Mouse (Mus musculus): ENCODE data around the gene Gm49369. TPM values are rescaled to one million over a fixed set of nuclear protein-coding genes. Genes with fewer than 3 reads are reported as not detected.
"Not testable (repeated sequence)": the region's sequence is repeated elsewhere in the genome, so short reads cannot be mapped to it uniquely, and the experiment has no call there.

The Gm49369 gene
- polyA plus RNA-seq, 1 experiment from 2014 or later, result not detected

GRCm38 (mm10) chr7:142347542-142347941 is 34.9 kb downstream of the Gm49369 start:
- no peak overlapping the region for H3K4me2 ChIP-seq (replicated peaks)
- no peaks in the 10 kb centered on the region for H3K36me3 ChIP-seq (replicated peaks; ENCODE audit: control insufficient read depth, insufficient read depth)
- DNase-seq (ENCODE audit: low spot score) (no peak), ATAC-seq (ENCODE audit: low FRiP score) (no peak)
- H3K9ac ChIP-seq, result no peak overlapping the region
- H3K4me3 ChIP-seq (replicated peaks; ENCODE audit: low read length), result no peak overlapping the region
- H3K9me3 ChIP-seq (ENCODE audit: control insufficient read depth, low read length), result no peaks in the 10 kb centered on the region
- H3K27me3 ChIP-seq (ENCODE audit: control insufficient read depth, insufficient read depth, low read length), result no peaks in the 10 kb centered on the region
- 76% methylated on average over 4 of the region's 4 CpGs for WGBS
- H3K27ac ChIP-seq, result no peak overlapping the region
- H3K4me1 ChIP-seq (replicated peaks; ENCODE audit: control insufficient read depth, insufficient read depth, low read length), result peaks cover 6% of the 10 kb centered on the region; the same call in 1 of the 2 replicates

DNA sequence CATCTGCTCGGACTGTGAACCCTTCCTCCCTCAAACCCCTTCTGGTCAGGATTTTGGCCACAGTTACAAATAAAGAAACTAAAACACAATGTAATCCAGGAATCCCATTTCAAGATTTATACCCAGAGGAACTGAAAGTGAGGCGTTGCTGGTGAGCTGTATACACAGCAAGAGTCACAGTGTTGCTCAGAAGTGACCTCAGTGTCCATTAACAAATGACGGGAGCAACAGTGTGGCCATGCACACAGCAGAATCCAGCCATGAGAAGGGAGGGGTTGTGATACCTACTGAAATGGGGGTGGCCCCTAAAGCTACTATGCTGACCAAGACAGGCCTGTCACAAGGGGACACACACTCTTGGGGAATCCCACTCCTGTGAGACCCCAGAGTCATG is 40.2 kb downstream of the Gm49369 start:
- Histone ChIP-seq H3K9me3 (ENCODE audit: control insufficient read depth, low read length) (no peaks in the 10 kb centered on the region), H3K27me3 (ENCODE audit: control insufficient read depth, insufficient read depth, low read length) (no peaks in the 10 kb centered on the region), H3K9ac (no peak overlapping the region), H3K36me3 (replicated peaks; ENCODE audit: control insufficient read depth, insufficient read depth) (no peaks in the 10 kb centered on the region), H3K4me1 (replicated peaks; ENCODE audit: control insufficient read depth, insufficient read depth, low read length) (no peaks in the 10 kb centered on the region), H3K4me2 (replicated peaks) (no peak overlapping the region), H3K4me3 (replicated peaks; ENCODE audit: low read length) (no peak overlapping the region), H3K27ac (no peak overlapping the region)
- 85% methylated on average over 3 of the region's 3 CpGs for WGBS
- ATAC-seq (ENCODE audit: low FRiP score), result no peak
- DNase-seq (ENCODE audit: low spot score), result no peak

DNA sequence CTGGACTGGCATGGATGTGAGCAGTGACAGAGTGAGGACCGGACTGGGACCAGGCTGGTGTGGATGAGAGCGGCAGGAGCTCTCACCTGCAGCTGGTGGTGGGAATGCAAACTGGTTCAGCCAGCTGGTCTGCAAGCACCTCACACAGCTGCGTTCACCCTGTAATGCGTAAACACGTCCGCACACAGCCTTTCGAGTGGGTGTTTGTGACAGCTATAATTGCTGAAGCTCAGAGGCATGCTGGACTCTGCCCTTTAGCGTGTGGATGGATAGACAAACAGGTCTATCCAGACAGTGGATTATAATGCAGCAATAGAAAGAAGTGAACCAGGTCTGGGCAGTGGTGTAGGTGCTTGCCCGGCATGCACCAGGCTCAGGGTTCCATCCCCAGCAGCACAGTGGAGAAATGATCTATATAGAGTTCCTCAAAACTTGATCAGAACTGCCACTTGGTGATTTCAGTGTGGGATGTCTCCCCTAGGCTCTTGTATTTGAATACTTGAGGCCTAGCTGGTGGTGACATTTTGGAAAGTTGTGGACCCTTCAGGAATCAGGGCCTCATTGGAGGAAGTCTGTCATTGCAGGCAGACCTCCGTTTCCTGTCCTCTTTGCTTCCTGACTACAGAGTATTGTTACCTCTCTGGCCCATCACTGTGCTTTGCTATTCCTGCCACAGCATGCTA is 40.8 kb downstream of the Gm49369 start:
- H3K4me3 ChIP-seq (replicated peaks; ENCODE audit: low read length), result no peak overlapping the region
- no peaks in the 10 kb centered on the region for H3K9me3 ChIP-seq (ENCODE audit: control insufficient read depth, low read length)
- no peaks in the 10 kb centered on the region for H3K27me3 ChIP-seq (ENCODE audit: control insufficient read depth, insufficient read depth, low read length)
- no peak overlapping the region for H3K9ac ChIP-seq
- no peak overlapping the region for H3K27ac ChIP-seq
- no peaks in the 10 kb centered on the region for H3K36me3 ChIP-seq (replicated peaks; ENCODE audit: control insufficient read depth, insufficient read depth)
- 83% methylated on average over 10 of the region's 10 CpGs for WGBS
- ATAC-seq (ENCODE audit: low FRiP score) (no peak), DNase-seq (ENCODE audit: low spot score) (no peak)
- H3K4me1 ChIP-seq (replicated peaks; ENCODE audit: control insufficient read depth, insufficient read depth, low read length), result no peaks in the 10 kb centered on the region
- H3K4me2 ChIP-seq (replicated peaks), result no peak overlapping the region

DNA sequence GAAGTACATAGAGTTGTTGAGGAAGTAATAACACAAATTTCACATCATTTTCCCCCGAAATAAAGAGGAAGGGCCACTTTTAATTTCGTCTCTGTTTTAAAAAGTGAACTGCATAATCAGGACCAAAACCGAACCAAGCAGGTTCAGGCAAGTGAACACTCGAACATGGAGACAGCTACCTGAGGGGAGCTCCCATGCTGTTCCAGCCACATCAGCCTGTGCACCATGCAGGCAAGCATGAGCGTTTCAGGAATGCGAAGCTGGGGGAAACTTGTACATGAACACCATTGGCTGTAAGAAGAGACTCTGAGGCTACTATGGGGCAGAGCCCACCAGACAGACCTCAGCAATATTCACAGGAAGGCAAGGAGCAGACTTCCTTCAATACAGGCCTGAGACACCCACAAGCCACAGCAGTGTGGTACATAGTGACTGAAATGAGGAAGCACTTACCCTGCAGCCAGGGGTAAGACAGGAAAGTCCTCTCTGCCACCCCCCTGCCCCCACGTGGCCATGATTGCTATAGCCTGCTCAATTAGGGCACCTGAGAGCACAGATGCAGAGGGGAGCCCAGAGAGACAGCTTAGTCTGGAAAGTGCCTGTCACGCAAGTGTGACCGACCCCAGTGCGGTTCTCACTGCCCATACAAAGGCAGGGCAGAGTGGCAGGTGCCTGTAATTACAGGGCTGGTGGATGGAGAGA is 42.0 kb downstream of the Gm49369 start:
- no peaks in the 10 kb centered on the region for H3K9me3 ChIP-seq (ENCODE audit: control insufficient read depth, low read length)

GRCm38 (mm10) chr7:142335151-142335550 is 47.3 kb downstream of the Gm49369 start:
- no peak overlapping the region for H3K4me3 ChIP-seq (replicated peaks; ENCODE audit: low read length)
- H3K9ac ChIP-seq, result no peak overlapping the region
- H3K9me3 ChIP-seq (ENCODE audit: control insufficient read depth, low read length), result no peaks in the 10 kb centered on the region
- 68% methylated on average over 8 of the region's 8 CpGs for WGBS
- no peaks in the 10 kb centered on the region for H3K27me3 ChIP-seq (ENCODE audit: control insufficient read depth, insufficient read depth, low read length)
- H3K4me2 ChIP-seq (replicated peaks), result no peak overlapping the region
- H3K36me3 ChIP-seq (replicated peaks; ENCODE audit: control insufficient read depth, insufficient read depth), result no peaks in the 10 kb centered on the region
- H3K27ac ChIP-seq, result no peak overlapping the region
- ATAC-seq (ENCODE audit: low FRiP score), result no peak
- no peak for DNase-seq (ENCODE audit: low spot score)
- no peaks in the 10 kb centered on the region for H3K4me1 ChIP-seq (replicated peaks; ENCODE audit: control insufficient read depth, insufficient read depth, low read length)

More for the DNA sequence above, 42.0 kb downstream of the Gm49369 start:
- 60% methylated on average over 10 of the region's 10 CpGs for WGBS
- H3K4me1 ChIP-seq (replicated peaks; ENCODE audit: control insufficient read depth, insufficient read depth, low read length), result no peaks in the 10 kb centered on the region
- H3K4me3 ChIP-seq (replicated peaks; ENCODE audit: low read length), result no peak overlapping the region
- H3K36me3 ChIP-seq (replicated peaks; ENCODE audit: control insufficient read depth, insufficient read depth), result no peaks in the 10 kb centered on the region
- no peak overlapping the region for H3K4me2 ChIP-seq (replicated peaks)
- no peak overlapping the region for H3K9ac ChIP-seq
- no peak overlapping the region for H3K27ac ChIP-seq
- no peak for DNase-seq (ENCODE audit: low spot score)
- no peaks in the 10 kb centered on the region for H3K27me3 ChIP-seq (ENCODE audit: control insufficient read depth, insufficient read depth, low read length)
- no peak for ATAC-seq (ENCODE audit: low FRiP score)

DNA sequence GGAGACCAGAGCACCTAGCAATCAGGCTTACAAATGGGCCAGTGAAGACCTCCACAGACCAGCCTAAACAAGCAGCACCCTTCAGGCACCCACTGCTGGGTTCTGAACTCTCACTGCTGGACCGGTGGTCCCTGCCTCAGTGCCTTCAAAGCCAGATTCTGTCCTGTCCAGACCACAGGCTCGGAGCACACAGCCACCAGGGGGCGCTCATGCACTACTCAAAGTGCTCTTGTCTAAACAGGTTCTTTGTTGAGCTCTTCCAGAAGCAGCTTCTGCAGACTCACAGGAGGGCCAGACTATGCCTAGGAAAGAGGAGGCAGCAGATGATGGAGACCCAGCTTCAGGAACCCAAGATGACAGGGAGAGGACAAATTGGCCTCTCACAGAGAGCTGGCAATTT is 48.2 kb downstream of the Gm49369 start:
- ATAC-seq (ENCODE audit: low FRiP score), result peak; percentile 89
- Histone ChIP-seq H3K9ac (no peak overlapping the region), H3K27me3 (ENCODE audit: control insufficient read depth, insufficient read depth, low read length) (no peaks in the 10 kb centered on the region)

GRCm38 (mm10) chr7:142332741-142333140 is 49.7 kb downstream of the Gm49369 start:
- H3K4me2 ChIP-seq (replicated peaks); H3K27me3 ChIP-seq (ENCODE audit: control insufficient read depth, insufficient read depth, low read length); DNase-seq (ENCODE audit: low spot score); H3K27ac ChIP-seq; H3K9me3 ChIP-seq (ENCODE audit: control insufficient read depth, low read length); H3K4me3 ChIP-seq (replicated peaks; ENCODE audit: low read length); H3K4me1 ChIP-seq (replicated peaks; ENCODE audit: control insufficient read depth, insufficient read depth, low read length); H3K9ac ChIP-seq; ATAC-seq (ENCODE audit: low FRiP score); H3K36me3 ChIP-seq (replicated peaks; ENCODE audit: control insufficient read depth, insufficient read depth): not testable (repeated sequence)
- 94% methylated on average over 2 of the region's 9 CpGs for WGBS

More for the DNA sequence above, 48.2 kb downstream of the Gm49369 start:
- DNase-seq (ENCODE audit: low spot score), result peak; percentile 96
- H3K4me2 ChIP-seq (replicated peaks), result no peak overlapping the region
- H3K4me1 ChIP-seq (replicated peaks; ENCODE audit: control insufficient read depth, insufficient read depth, low read length), result no peaks in the 10 kb centered on the region
- no peaks in the 10 kb centered on the region for H3K36me3 ChIP-seq (replicated peaks; ENCODE audit: control insufficient read depth, insufficient read depth)
- no peak overlapping the region for H3K4me3 ChIP-seq (replicated peaks; ENCODE audit: low read length)
- no peak overlapping the region for H3K27ac ChIP-seq
- no peaks in the 10 kb centered on the region for H3K9me3 ChIP-seq (ENCODE audit: control insufficient read depth, low read length)
- WGBS, result 5% methylated on average over 3 of the region's 3 CpGs

DNA sequence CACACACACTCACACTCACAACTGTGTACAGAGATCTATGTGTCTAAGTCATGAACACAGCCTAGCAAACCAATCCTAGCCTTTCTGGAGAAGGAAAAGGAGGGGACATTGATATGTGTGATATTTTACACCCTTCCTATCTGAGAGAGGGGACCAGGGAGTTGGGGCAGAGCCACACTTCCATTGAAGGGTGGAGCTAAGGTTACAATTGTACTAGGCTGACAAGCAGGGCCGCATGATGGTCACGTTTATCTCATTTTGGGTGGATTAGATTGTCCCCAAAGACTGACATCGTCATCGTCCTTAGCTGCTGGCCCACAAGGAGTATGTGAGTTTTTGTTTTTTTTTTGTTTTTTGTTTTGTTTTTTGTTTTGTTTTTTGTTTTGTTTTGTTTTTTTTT is 51.2 kb downstream of the Gm49369 start:
- WGBS, result 84% methylated on average over 4 of the region's 4 CpGs
- Histone ChIP-seq H3K4me3 (replicated peaks; ENCODE audit: low read length) (no peak overlapping the region), H3K4me2 (replicated peaks) (no peak overlapping the region), H3K9me3 (ENCODE audit: control insufficient read depth, low read length) (no peaks in the 10 kb centered on the region), H3K9ac (no peak overlapping the region), H3K36me3 (replicated peaks; ENCODE audit: control insufficient read depth, insufficient read depth) (no peaks in the 10 kb centered on the region), H3K27me3 (ENCODE audit: control insufficient read depth, insufficient read depth, low read length) (no peaks in the 10 kb centered on the region), H3K27ac (no peak overlapping the region), H3K4me1 (replicated peaks; ENCODE audit: control insufficient read depth, insufficient read depth, low read length) (no peaks in the 10 kb centered on the region)
- no peak for DNase-seq (ENCODE audit: low spot score)
- ATAC-seq (ENCODE audit: low FRiP score), result no peak

- Histone ChIP-seq H3K4me3 (replicated peaks; ENCODE audit: low read length) (no peak overlapping the region), H3K9ac (no peak overlapping the region), H3K36me3 (replicated peaks; ENCODE audit: control insufficient read depth, insufficient read depth) (no peaks in the 10 kb centered on the region), H3K9me3 (ENCODE audit: control insufficient read depth, low read length) (no peaks in the 10 kb centered on the region), H3K27ac (no peak overlapping the region), H3K27me3 (ENCODE audit: control insufficient read depth, insufficient read depth, low read length) (no peaks in the 10 kb centered on the region), H3K4me1 (replicated peaks; ENCODE audit: control insufficient read depth, insufficient read depth, low read length) (no peaks in the 10 kb centered on the region), H3K4me2 (replicated peaks) (no peak overlapping the region)
- DNase-seq (ENCODE audit: low spot score), result no peak
- 66% methylated on average over 9 of the region's 9 CpGs for WGBS
- ATAC-seq (ENCODE audit: low FRiP score), result no peak
These were observed 52.2 kb downstream of the Gm49369 start for GRCm38 (mm10) chr7:142330271-142330724.

Data from hindbrain, embryonic 14.5 days (tissue).